Mouse (Mus musculus): ENCODE measurements around the gene Tnfaip8l1.

Tnfaip8l1 gene

GRCm38 (mm10) chr17:56219251-56219650 is 57.0 kb downstream of the Tnfaip8l1 start:
- DNase-seq (ENCODE audit: low read depth, low spot score) = peak; percentile 18

GRCm38 (mm10) chr17:56219805-56220204 is 57.5 kb downstream of the Tnfaip8l1 start:
- no peak for DNase-seq (ENCODE audit: low read depth, low spot score)

Data from R1 (cell line).